Mouse (Mus musculus): ENCODE data around the gene Cdv3.

DNA sequence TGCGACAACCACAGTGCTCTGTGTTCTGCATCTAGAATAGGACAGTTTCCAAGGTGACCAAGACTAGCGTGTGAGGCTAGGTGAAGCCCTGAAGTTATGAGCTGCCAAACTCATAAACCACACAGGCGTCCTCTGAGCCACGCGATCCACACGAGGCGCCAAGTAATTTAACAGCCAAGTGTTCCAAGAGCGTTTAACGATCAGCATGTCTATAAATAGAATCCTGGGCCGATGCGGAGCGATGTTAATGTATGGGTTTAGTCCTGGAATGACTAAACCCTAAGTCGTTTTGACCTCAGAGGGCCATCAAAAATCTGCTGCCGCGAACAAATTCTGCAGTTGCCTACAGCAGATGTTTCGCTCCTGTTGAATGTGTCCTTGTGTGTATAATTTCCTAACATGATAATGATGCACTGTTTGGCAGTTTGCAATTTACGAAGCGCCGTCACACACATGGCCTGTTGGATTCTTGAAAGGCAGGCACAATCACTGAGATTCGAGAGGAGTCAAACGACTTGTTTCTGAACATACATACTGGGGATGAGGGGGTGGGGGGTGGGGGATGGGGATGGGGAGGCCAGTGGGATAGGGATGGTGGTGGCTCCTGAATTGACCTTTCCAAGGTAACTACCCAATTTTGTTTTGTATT, 33.0 kb upstream of the Cdv3 start:
- TF ChIP-seq CTCF (conservative IDR thresholded peaks at IDR 0.05; ENCODE audit: insufficient read depth, insufficient read length, low read depth, low read length): no peak
- no peak for TF ChIP-seq POLR2A (IDR thresholded peaks at IDR 0.05; ENCODE audit: low read depth, low read length)
